Mouse (Mus musculus) cerebellum, adult 2 months (tissue): ENCODE measurements at regions not wholly inside any gene's neighbourhood (a gene's known extent, or its start where the extent isn't known, plus 50 kb on each side); places are given as distances from the start of the nearest gene placed in this dataset.

Experiments
- CTCF ChIP-seq: fragments of 200-500 bp; IDR thresholded peaks from 2 replicates; pipeline ENCODE4 v1.5.1; 2011; ENCODE audit warnings: low read depth, mild to moderate bottlenecking, control low read depth, low read length, moderate library complexity, borderline replicate concordance; ENCODE audit not compliant: insufficient read depth
- POLR2A ChIP-seq: fragments of 200-500 bp; IDR thresholded peaks from 2 replicates; pipeline ENCODE4 v1.6.1; 2011; ENCODE audit warnings: low read length, control low read depth, borderline replicate concordance; ENCODE audit not compliant: insufficient read depth

- no peak for TF ChIP-seq CTCF
- TF ChIP-seq POLR2A = no peak
Measured at GRCm38 (mm10) chr14:48880041-48880440, 185.9 kb upstream of the Ap5m1 start.
